Mouse (Mus musculus) olfactory bulb, adult 2 months (tissue): ENCODE measurements around the gene Mrps35.

Experiments used
- CTCF ChIP-seq: fragments of 200-500 bp; IDR thresholded peaks from 2 replicates; pipeline ENCODE4 v1.5.1; 2012; ENCODE audit warnings: low read depth, mild to moderate bottlenecking, low read length, moderate library complexity; ENCODE audit not compliant: insufficient read depth
- POLR2A ChIP-seq: fragments of 200-500 bp; IDR thresholded peaks from 2 replicates; pipeline ENCODE4 v1.6.1; 2012; ENCODE audit warnings: mild to moderate bottlenecking, low read depth, low read length, moderate library complexity; ENCODE audit not compliant: insufficient read depth

- TF ChIP-seq POLR2A, result no peak
- TF ChIP-seq CTCF, result no peak
Measured at GRCm38 (mm10) chr6:147092136-147092535, 49.6 kb downstream of the Mrps35 start.
